Mouse (Mus musculus) cerebellum, adult 11 months (tissue): ENCODE results near the gene Amy2a2.
"Not testable (repeated sequence)": the region's sequence is repeated elsewhere in the genome, so short reads cannot be mapped to it uniquely, and the experiment has no call there.

Experiments
- DNase-seq: peaks from one replicate; pipeline ENCODE4 v3.0.0; 2022

Gene Amy2a2

DNA sequence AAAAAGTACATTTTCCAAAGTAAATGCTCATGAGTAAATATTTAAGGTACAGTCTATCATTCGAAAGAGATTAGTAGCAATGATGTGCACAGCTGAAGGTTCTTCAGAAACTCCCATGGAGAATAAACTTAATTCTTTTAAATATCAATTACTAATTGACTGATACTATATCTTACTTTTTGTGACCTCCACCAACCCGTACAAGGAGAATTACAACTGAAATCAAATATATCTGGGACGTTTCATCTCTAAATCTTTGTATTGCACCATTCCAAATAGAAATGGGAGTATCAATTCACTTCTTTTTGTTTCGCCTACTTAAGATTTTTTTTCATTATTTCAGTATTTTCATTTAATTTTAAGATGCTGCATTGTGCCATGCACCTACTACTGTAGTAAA is at the start of gene Amy2a2:
TSS of gene Amy2a2 (minus strand) at position 101 of the 400 bp plus-strand sequence.
- DNase-seq = not testable (repeated sequence)

DNA sequence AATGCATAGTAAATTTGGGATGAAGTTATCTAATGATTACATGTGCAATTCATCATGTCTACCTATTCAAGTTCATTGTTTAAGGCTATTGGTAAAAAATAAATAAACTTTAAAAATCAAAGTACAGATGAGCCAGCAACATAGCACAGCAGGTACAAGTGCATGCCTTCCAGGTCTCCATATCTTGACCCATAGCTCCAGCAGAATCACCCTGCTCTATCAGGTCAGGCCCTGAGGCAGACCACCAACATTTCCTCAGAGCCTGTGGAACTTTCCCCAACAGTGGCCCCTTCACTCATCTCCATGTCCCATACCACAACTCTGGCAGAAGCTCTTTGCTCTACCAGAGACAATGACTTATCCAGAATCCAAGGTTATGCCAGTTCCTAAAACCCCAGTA is 11.0 kb downstream of the Amy2a2 start:
- not testable (repeated sequence) for DNase-seq

DNA sequence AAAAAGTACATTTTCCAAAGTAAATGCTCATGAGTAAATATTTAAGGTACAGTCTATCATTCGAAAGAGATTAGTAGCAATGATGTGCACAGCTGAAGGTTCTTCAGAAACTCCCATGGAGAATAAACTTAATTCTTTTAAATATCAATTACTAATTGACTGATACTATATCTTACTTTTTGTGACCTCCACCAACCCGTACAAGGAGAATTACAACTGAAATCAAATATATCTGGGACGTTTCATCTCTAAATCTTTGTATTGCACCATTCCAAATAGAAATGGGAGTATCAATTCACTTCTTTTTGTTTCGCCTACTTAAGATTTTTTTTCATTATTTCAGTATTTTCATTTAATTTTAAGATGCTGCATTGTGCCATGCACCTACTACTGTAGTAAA is 32.5 kb downstream of the Amy2a2 start, which contains the start of gene Amy2a3:
TSS of gene Amy2a3 (minus strand) at position 101 of the 400 bp plus-strand sequence.
- DNase-seq = not testable (repeated sequence)

GRCm38 (mm10) chr3:113312937-113313336 is 43.5 kb downstream of the Amy2a2 start:
- DNase-seq = not testable (repeated sequence)
